Mouse (Mus musculus) right cerebral cortex, adult 18-20 months (tissue): ENCODE results near the gene Gpd2.

ENCODE experiments used
- DNase-seq: peaks from one replicate; pipeline ENCODE4 v3.0.0; 2022; ENCODE audit warnings: mixed read lengths

Gpd2 gene

DNA sequence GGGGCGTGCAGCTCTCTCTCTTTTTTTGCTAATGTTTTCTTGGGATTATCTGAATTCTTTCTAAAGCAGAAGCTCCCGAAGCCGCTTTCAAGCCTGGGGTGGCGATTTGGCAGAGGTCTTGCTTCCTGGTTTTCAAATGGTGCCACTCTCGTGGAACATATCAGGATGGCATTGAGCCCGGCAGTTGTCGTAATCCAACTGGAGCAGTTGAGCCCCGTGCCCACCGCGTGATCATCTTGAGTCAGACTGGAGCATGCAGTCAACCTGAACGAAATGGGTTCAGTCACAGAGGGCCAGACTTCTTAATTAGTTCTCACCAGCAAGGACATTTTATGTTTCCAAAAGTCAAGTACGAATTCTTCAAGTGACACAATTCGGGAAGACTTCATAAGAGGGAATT is 158.6 kb downstream of the Gpd2 start:
- no peak for DNase-seq

DNA sequence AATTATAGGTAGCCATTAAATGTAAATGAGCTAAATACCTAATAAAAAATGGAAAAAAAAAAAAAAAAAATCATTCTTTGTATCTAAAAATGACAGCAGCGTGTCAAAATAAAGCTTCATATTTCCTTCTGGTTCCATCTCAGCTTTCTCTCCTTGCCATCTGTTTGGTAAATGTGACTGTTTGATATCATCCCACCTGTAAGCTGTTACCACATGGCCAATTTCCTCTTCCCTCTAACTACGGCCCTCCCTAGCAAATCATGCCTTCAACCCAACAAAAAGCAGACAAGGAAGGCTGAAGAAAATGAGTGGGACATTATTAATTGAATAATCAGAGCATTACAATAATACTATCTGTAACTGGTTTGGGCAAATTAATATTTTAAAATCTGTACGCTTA is 160.3 kb downstream of the Gpd2 start:
- DNase-seq: no peak

DNA sequence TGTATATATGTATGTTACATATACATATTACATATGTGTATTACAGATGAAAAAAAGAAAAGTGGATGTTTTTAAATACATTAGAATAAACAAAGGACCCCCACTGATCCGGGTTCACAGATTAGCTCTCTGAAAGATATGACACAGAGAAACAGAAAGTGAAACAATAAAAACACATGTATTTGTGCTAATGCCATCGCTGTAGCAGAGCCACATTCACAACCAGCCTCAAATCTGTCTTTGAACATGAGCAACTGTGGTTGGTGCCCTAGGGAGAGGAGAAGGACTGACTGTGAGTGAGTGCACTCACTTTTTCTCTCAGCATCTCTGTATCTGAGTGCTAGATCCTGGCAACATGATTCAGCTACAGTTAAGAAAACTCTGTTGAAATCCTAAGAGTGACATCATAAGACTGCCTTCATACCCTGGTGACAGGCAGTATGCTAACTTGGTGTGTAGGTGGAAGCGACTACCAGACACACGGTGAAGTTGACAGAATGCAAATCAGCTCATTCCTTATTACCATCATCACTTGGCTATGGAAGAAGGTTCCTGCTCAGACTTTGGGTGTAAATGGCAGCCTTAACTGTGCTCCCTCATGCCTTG is 170.1 kb downstream of the Gpd2 start:
- DNase-seq: peak; percentile 10

DNA sequence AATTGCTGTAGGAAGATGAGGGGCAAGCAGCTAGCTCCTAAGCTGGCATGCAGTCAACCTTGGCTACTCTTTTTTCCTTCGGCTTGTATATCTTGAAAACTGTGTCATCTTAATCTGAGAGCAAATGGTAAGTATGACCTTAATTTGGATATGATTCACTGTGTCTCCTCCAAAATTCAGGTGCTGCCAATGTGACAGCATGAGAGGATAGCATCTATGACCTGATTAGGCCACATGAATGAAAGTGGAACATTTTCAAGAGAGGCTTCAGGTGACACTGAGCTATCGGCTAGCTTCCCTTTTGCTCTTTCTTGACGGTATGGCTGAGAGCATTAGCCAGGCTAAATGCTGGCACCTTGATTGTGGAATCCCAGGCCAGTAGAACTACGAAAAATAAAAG is 171.0 kb downstream of the Gpd2 start:
- DNase-seq: no peak

DNA sequence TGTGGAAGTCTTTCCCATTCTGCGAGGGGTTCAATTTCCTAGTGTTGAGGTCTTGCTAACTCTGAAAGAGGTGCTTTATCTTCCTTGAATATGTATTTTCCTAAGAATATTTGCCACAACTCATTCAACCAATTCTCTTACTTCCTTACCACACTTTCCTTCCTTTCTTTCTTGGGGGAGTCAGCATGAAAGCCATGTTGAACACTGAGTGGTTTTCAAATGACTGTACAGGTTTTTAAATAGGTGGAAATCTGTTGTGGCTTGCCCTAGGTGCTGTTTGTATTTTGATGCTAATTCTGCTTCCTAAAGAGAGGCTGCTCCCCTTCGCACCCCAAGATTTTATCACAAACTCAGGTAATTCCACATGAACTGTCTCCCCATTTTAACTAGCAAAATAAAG is 174.1 kb downstream of the Gpd2 start:
- no peak for DNase-seq

DNA sequence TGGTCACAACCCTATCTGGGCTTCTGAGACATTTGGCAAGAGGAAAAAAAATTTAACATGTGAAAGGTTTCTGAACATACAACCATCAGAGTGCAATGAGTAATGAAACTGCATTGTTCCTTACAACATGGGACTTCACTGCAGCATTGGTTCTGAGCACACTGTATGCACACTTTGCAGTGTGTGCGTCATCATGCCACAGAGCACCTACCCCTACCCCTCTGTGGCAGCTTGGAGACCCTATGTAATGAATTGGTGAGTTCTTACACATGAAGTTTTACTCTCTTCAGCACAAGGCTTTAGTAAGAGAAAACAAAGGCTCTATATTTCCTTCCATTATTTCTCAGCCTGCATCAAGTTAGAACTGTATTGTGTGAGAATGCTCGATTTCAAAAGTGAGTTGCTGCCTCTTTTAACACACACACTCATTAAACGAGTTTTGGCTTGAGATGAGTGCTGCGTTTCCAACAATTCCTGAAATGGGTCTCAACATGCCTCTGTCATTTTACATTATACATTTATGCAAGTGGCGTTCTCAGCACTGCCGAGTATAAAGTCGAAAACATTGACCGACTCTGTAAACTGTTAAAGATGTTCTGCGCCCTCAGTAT is 177.2 kb downstream of the Gpd2 start:
- no peak for DNase-seq

DNA sequence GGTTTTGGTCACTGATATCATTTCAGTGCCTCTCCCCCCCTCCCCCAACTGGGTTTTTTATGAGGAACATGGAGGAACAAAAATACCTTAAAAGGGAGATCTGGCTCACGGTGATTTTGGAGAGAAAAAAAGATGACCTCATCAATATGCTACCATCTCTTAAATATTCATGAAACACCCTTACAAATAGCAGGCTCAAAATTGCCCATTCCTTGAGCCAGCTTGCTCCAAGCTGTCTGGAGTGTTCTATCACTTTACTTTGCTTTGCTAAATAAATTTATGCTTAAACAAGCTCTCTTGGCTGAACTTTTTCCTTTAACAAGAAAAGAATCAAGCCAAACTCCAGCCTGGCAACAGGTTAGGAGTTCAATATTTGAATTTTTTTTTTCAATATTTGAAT is 179.3 kb downstream of the Gpd2 start:
- no peak for DNase-seq
